Mouse (Mus musculus): ENCODE data around the gene Rtcb.

Gene Rtcb

DNA sequence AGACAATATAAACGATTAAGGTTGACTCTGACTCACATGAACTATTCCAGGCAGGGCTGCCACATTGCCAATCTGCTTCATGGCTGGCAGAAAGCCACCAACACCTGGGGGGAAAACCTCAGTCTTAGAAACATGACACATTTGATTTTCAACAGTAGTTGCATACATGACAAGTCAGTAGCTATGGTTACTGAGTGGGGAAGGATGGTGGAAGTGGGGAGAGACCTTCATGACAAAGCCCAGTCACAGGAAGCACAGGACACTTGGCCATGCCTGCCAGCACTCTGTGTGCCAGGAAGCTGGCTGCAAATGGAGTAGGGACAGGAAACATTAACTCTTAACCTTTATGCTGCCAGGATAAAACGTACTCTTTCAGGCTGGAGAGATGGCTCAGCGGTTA is 4.2 kb downstream of the Rtcb start:
- in situ Hi-C loops (cut with MboI; ENCODE audit: low pct_unique_long_range_greater_than_20kb in 1 of 2, low sequenced_read_pairs in 2 of 2, unreplicated experiment in 1 of 2): loop anchor here (25.0 kb wide), 2 partner anchors 334 to 509 kb away; no protein-coding TSS in a partner anchor

- in situ Hi-C loops (cut with MboI; ENCODE audit: low pct_unique_long_range_greater_than_20kb in 1 of 2, low sequenced_read_pairs in 2 of 2, unreplicated experiment in 1 of 2): loop anchor here (25.0 kb wide), 2 partner anchors 335 to 510 kb away; no protein-coding TSS in a partner anchor
Observed at GRCm38 (mm10) chr10:85951765-85952443, 5.7 kb downstream of the Rtcb start.

DNA sequence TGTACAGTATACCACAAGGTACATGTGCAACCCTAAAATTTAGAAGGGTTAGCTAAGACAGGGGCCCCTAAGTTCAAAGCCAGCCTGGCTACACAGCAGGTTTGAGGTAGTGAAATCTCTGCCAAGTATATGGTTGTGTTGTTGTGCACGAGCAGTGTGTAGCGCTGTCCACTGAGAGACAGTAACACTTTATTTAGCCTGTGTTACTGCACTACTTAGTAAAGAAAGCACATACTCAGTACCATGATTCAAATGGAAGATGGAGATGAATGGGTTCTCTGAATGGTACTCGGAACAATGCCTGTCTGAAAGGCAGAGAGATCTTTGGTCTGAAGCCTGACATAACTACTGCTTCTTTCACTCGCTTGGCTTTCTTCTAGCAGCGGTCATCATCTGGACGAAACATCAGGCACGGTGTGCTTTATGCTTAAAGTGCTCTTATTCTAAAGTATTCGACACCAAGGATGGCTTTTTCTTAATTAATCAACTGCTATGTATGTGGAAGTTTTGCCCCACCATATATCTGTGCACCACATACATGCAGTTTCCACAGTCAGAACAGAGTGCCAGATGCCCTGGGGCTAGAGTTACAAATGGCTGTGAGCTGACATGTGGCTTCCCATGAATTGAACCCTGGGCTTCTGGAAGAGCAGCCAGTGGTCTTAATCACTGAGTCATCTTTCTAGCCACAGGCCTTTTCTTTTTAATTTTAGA is 9.0 kb downstream of the Rtcb start:
- in situ Hi-C loops (cut with MboI; ENCODE audit: low pct_unique_long_range_greater_than_20kb in 1 of 2, low sequenced_read_pairs in 2 of 2, unreplicated experiment in 1 of 2): no loop called here

- in situ Hi-C loops (cut with MboI; ENCODE audit: low pct_unique_long_range_greater_than_20kb in 1 of 2, low sequenced_read_pairs in 2 of 2, unreplicated experiment in 1 of 2): no loop called here
Observed at GRCm38 (mm10) chr10:85936280-85936965, 21.2 kb downstream of the Rtcb start.

DNA sequence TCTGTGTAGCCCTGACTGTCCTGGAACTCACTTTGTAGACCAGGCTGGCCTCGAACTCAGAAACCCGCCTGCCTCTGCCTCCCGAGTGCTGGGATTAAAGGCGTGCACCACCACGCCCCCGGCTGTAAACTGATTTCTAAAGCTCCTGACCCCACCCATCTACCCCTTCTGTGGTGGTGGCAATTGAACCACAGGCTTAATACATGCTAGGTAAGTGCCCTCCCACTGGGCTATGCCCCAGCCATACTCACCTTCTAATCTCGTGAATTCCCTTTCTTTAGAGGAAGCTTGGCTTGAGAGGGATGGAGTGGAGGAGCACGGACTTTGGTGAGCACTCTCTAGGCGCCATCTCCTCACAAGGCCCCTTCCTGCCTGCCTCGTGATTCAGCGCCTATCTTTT is 27.7 kb downstream of the Rtcb start:
- in situ Hi-C loops (cut with MboI; ENCODE audit: low pct_unique_long_range_greater_than_20kb in 1 of 2, low sequenced_read_pairs in 2 of 2, unreplicated experiment in 1 of 2): no loop called here

- in situ Hi-C loops (cut with MboI; ENCODE audit: low pct_unique_long_range_greater_than_20kb in 1 of 2, low sequenced_read_pairs in 2 of 2, unreplicated experiment in 1 of 2): no loop called here
Observed at GRCm38 (mm10) chr10:85929208-85929591, 28.4 kb downstream of the Rtcb start.

- in situ Hi-C loops (cut with MboI; ENCODE audit: low pct_unique_long_range_greater_than_20kb in 1 of 2, low sequenced_read_pairs in 2 of 2, unreplicated experiment in 1 of 2): no loop called here
Observed at GRCm38 (mm10) chr10:85928499-85929207, 29.0 kb downstream of the Rtcb start.

GRCm38 (mm10) chr10:85927676-85928445 is 29.8 kb downstream of the Rtcb start, which contains the start of gene Ascl4:
Ascl4 (plus strand) TSS chr10:85927681.
- in situ Hi-C loops (cut with MboI; ENCODE audit: low pct_unique_long_range_greater_than_20kb in 1 of 2, low sequenced_read_pairs in 2 of 2, unreplicated experiment in 1 of 2): no loop called here

GRCm38 (mm10) chr10:85916498-85917309 is 40.9 kb downstream of the Rtcb start, which contains the start of gene Prdm4:
Prdm4 (minus strand) TSS chr10:85917142.
- in situ Hi-C loops (cut with MboI; ENCODE audit: low pct_unique_long_range_greater_than_20kb in 1 of 2, low sequenced_read_pairs in 2 of 2, unreplicated experiment in 1 of 2): no loop called here
